In the genomic region with DNA sequence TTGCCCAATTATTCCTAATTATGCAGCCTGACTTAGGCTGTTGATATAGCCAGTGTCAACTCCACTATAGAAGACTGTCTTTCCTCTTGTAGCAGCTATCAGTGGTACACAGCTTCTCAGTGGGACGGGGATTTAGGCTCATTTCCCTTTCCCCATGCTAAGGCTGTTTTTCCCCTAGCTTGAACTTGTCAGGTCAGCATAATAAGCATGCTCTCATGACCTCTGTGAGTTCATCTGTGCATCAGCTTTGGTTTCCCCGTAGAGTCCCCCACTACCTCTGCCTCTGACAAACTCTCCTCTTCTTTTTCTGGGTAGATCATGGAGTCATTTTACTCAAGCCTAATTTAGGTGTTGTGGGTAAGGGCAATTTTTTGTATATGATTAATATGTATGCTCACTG, we compare ENCODE assay signal across 30 mouse cellular contexts. TPM values are rescaled to one million over a fixed set of nuclear protein-coding genes. Genes with fewer than 3 reads are reported as not detected.
DNase-seq lines count a peak whose midpoint lies in the region; ATAC-seq lines count a peak whose summit lies in the region.
"Had no signal": no experiment of that assay in that cellular context is flagged by ENCODE, and none has a peak within 500 bp of the region (broad histone marks: within the 10 kb centered on the region; RNA-seq: fewer than 3 reads in every experiment).

No protein-coding gene starts in this region.

- no peak overlapping the region for H3K4me2 ChIP-seq in hindbrain, embryonic 13.5 days
- no peak overlapping the region for H3K4me2 ChIP-seq in hindbrain, embryonic 16.5 days (ENCODE audit: low read length)
- H3K4me2 ChIP-seq in neural tube, embryonic 12.5 days (replicated peaks), result no peak overlapping the region
- no peak overlapping the region for H3K4me2 ChIP-seq in midbrain, embryonic 16.5 days (ENCODE audit: low read length)
- H3K4me2 ChIP-seq: embryonic facial prominence, embryonic 13.5 days; heart, embryonic 15.5 days; hindbrain, embryonic 15.5 days; limb, embryonic 15.5 days; liver, embryonic 13.5 days had no signal

- no peaks in the 10 kb centered on the region for H3K27me3 ChIP-seq in hindbrain, embryonic 13.5 days
- no peaks in the 10 kb centered on the region for H3K27me3 ChIP-seq in hindbrain, embryonic 16.5 days (replicated peaks; ENCODE audit: control insufficient read depth, insufficient read depth, low read length)
- H3K27me3 ChIP-seq in neural tube, embryonic 12.5 days (replicated peaks), result no peaks in the 10 kb centered on the region
- H3K27me3 ChIP-seq in midbrain, embryonic 16.5 days (ENCODE audit: control insufficient read depth, insufficient read depth, low read depth, low read length), result no peaks in the 10 kb centered on the region
- H3K27me3 ChIP-seq: embryonic facial prominence, embryonic 13.5 days; heart, embryonic 15.5 days; hindbrain, embryonic 15.5 days; limb, embryonic 15.5 days; liver, embryonic 13.5 days had no signal

- peaks cover 10% of the 10 kb centered on the region for H3K4me1 ChIP-seq in hindbrain, embryonic 13.5 days (replicated peaks)
- H3K4me1 ChIP-seq in hindbrain, embryonic 16.5 days (ENCODE audit: control insufficient read depth, insufficient read depth, low read depth, low read length), result 0 out of 2 replicates have a peak, but pooled peaks cover 2% of the 10 kb centered on the region
- 0 out of 2 replicates have a peak, but pooled peaks cover 4% of the 10 kb centered on the region for H3K4me1 ChIP-seq in neural tube, embryonic 12.5 days
- peaks cover 5% of the 10 kb centered on the region; the same call in 1 of the 2 replicates for H3K4me1 ChIP-seq in midbrain, embryonic 16.5 days (ENCODE audit: control insufficient read depth, insufficient read depth, low read length)
- H3K4me1 ChIP-seq: embryonic facial prominence, embryonic 13.5 days; heart, embryonic 10.5 days; heart, embryonic 15.5 days; limb, embryonic 15.5 days; liver, embryonic 13.5 days had no signal

- ATAC-seq in hindbrain, embryonic 13.5 days (ENCODE audit: low FRiP score), result peak; percentile 30; the same call in 1 of the 2 replicates
- ATAC-seq in hindbrain, embryonic 16.5 days, result no peak
- peak; percentile 35; the same call in 1 of the 2 replicates for ATAC-seq in neural tube, embryonic 12.5 days (ENCODE audit: low FRiP score, low read depth)
- 0 out of 2 replicates have a peak, but pooled peaks have one; percentile 17 for ATAC-seq in midbrain, embryonic 16.5 days
- ATAC-seq: intestine, postnatal 0 days; lung, postnatal 0 days had no signal

- no peak overlapping the region for H3K4me3 ChIP-seq in hindbrain, embryonic 13.5 days
- no peak overlapping the region for H3K4me3 ChIP-seq in hindbrain, embryonic 16.5 days (ENCODE audit: low read length)
- no peak overlapping the region for H3K4me3 ChIP-seq in neural tube, embryonic 12.5 days
- no peak overlapping the region for H3K4me3 ChIP-seq in midbrain, embryonic 16.5 days (ENCODE audit: low read depth, low read length)
- H3K4me3 ChIP-seq: embryonic facial prominence, embryonic 13.5 days; forebrain, embryonic 10.5 days; heart, embryonic 10.5 days; heart, embryonic 15.5 days; hindbrain, embryonic 15.5 days; limb, embryonic 10.5 days; limb, embryonic 15.5 days; liver, embryonic 13.5 days had no signal

- H3K36me3 ChIP-seq in hindbrain, embryonic 13.5 days, result no peaks in the 10 kb centered on the region
- H3K36me3 ChIP-seq in hindbrain, embryonic 16.5 days (ENCODE audit: control insufficient read depth, insufficient read depth, low read length), result no peaks in the 10 kb centered on the region
- no peaks in the 10 kb centered on the region for H3K36me3 ChIP-seq in neural tube, embryonic 12.5 days
- no peaks in the 10 kb centered on the region for H3K36me3 ChIP-seq in midbrain, embryonic 16.5 days (ENCODE audit: control insufficient read depth, insufficient read depth, low read length)
- H3K36me3 ChIP-seq: embryonic facial prominence, embryonic 13.5 days; forebrain, embryonic 10.5 days; heart, embryonic 10.5 days; heart, embryonic 15.5 days; hindbrain, embryonic 15.5 days; limb, embryonic 10.5 days; limb, embryonic 15.5 days; liver, embryonic 13.5 days had no signal

- H3K27ac ChIP-seq in hindbrain, embryonic 13.5 days, result peak overlapping the region; percentile 58; the same call in 1 of the 2 replicates
- H3K27ac ChIP-seq in hindbrain, embryonic 16.5 days (ENCODE audit: low read depth, low read length), result no peak overlapping the region
- H3K27ac ChIP-seq in neural tube, embryonic 12.5 days, result no peak overlapping the region
- no peak overlapping the region for H3K27ac ChIP-seq in midbrain, embryonic 16.5 days (ENCODE audit: low read length)
- H3K27ac ChIP-seq: embryonic facial prominence, embryonic 13.5 days; forebrain, embryonic 10.5 days; heart, embryonic 10.5 days; heart, embryonic 15.5 days; hindbrain, embryonic 15.5 days; limb, embryonic 10.5 days; limb, embryonic 15.5 days; liver, embryonic 13.5 days; macrophage had no signal

- no peaks in the 10 kb centered on the region for H3K9me3 ChIP-seq in hindbrain, embryonic 13.5 days
- no peaks in the 10 kb centered on the region for H3K9me3 ChIP-seq in hindbrain, embryonic 16.5 days (ENCODE audit: control insufficient read depth, low read length)
- no peaks in the 10 kb centered on the region for H3K9me3 ChIP-seq in neural tube, embryonic 12.5 days
- H3K9me3 ChIP-seq in midbrain, embryonic 16.5 days (replicated peaks; ENCODE audit: control insufficient read depth, low read length, poor library complexity, severe bottlenecking), result no peaks in the 10 kb centered on the region
- H3K9me3 ChIP-seq: embryonic facial prominence, embryonic 13.5 days; forebrain, embryonic 10.5 days; heart, embryonic 10.5 days; heart, embryonic 15.5 days; hindbrain, embryonic 15.5 days; limb, embryonic 10.5 days; limb, embryonic 15.5 days; liver, embryonic 13.5 days had no signal

- WGBS in hindbrain, embryonic 13.5 days, result 31% methylated on average over 2 of the region's 2 CpGs
- 27% methylated on average over 2 of the region's 2 CpGs for WGBS in hindbrain, embryonic 16.5 days
- 40% methylated on average over 2 of the region's 2 CpGs for WGBS in neural tube, embryonic 12.5 days
- WGBS in midbrain, embryonic 16.5 days, result 29% methylated on average over 2 of the region's 2 CpGs

- H3K9ac ChIP-seq in hindbrain, embryonic 13.5 days, result no peak overlapping the region
- no peak overlapping the region for H3K9ac ChIP-seq in hindbrain, embryonic 16.5 days (ENCODE audit: low read depth, low read length)
- no peak overlapping the region for H3K9ac ChIP-seq in neural tube, embryonic 12.5 days
- no peak overlapping the region for H3K9ac ChIP-seq in midbrain, embryonic 16.5 days (ENCODE audit: low read depth, low read length)
- H3K9ac ChIP-seq: embryonic facial prominence, embryonic 13.5 days; heart, embryonic 15.5 days; hindbrain, embryonic 15.5 days; limb, embryonic 15.5 days; liver, embryonic 13.5 days had no signal

- no peak for DNase-seq in neural tube, embryonic 10.5 days (ENCODE audit: extremely low spot score, low spot score)
- peak; percentile 18 for DNase-seq in embryo, embryonic 11 days
- no peak for DNase-seq in ovary, adult 18-20 months (ENCODE audit: low spot score)
- DNase-seq: adrenal gland, adult 2 months; adrenal gland, postnatal 36 days; B cell, adult 2 months; cerebellum, adult 2 months; cerebellum, postnatal 14 days; gastrocnemius, postnatal 14 days; kidney, adult 9 months; kidney, postnatal 10 days; layer of hippocampus, adult 9-11 months; liver, embryonic 13.5 days; lung, adult 18-20 months; right cerebral cortex, postnatal 14 days; thymus, postnatal 4 days had no signal

RNA-seq across cellular contexts. Expression of a gene that starts 30.2 kb away (rescaled TPM):
- 36.8 and 39.4 TPM in 2 replicates for polyA plus RNA-seq in hindbrain, embryonic 13.5 days (2015; fragmentation: Nextera tagmentation; extraction: Ambion mirVana)
- polyA plus RNA-seq in hindbrain, embryonic 16.5 days (2015; fragmentation: Nextera tagmentation; extraction: Ambion mirVana), result 25.1 and 30.3 TPM in 2 replicates
- polyA plus RNA-seq in neural tube, embryonic 12.5 days (2016; fragmentation: Nextera tagmentation; extraction: Ambion mirVana), result 44.1 and 46.5 TPM in 2 replicates
- polyA plus RNA-seq in midbrain, embryonic 16.5 days (2015; fragmentation: Nextera tagmentation; extraction: Ambion mirVana), result 21.4 and 22.2 TPM in 2 replicates
